Mouse (Mus musculus) spleen, postnatal 4 days (tissue): ENCODE measurements around the gene Gdf5.

Source experiments
- DNase-seq, 2 experiments: peaks; one replicate each; pipeline ENCODE4 v3.0.0; 2022; ENCODE audit warnings: low spot score in 2 of 2

The Gdf5 gene

DNA sequence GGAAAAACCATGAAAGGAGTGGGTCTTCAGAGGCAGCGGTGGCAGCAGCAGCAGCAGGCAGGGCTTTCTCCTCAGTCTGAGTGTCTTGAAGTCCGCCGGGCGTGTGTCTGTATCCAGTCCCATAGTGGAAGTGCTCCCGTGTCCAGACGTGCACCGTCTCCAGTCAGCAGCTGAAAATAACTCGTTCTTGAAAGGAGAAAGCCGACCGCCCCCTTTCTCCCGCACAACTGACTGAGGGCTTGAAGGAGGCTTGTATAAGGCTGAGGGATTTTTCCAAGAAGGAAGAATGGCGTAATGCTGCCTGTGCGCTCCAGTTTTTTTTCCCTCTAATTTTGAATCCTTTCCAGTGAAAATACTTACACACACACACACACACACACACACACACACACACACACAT is at the start of gene Gdf5:
Gene Gdf5 (minus strand): TSS at position 244 of the 400 bp plus-strand sequence.
- DNase-seq, result no peak

DNA sequence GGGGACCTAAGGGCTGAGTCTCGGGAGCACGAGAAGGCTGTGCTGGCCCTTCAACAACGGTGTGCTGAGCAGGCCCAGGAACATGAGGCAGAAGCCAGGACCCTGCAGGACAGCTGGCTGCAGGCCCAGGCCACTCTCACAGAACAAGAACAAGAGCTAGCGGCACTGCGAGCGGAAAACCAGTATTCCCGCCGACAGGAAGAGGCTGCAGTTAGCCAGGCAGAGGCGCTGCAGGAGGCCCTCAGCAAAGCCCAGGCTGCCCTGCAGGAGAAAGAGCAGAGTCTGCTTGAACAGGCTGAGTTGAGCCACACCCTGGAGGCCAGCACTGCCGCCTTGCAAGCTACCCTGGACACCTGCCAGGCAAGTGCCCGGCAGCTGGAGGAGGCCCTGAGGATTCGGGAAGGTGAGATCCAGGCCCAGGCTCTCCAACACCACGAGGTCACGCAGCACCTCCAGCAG is 46.7 kb upstream of the Gdf5 start:
- peak; percentile 77 to 85 for DNase-seq

DNA sequence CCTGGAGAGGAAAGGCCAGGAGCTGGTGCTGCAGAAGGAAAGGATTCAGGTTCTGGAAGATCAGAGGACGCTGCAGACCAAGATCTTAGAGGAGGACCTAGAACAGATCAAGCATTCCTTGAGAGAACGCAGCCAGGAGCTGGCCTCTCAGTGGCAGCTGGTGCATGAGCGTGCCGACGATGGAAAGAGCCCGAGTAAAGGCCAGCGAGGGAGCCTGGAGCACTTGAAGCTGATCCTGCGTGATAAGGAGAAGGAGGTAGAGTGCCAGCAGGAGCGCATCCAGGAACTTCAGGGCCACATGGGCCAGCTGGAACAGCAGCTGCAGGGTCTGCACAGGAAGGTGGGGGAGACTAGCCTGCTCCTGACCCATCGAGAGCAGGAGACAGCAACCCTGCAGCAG is 46.0 kb upstream of the Gdf5 start:
- peak in 1 of 2 experiments; percentile 67 for DNase-seq

DNA sequence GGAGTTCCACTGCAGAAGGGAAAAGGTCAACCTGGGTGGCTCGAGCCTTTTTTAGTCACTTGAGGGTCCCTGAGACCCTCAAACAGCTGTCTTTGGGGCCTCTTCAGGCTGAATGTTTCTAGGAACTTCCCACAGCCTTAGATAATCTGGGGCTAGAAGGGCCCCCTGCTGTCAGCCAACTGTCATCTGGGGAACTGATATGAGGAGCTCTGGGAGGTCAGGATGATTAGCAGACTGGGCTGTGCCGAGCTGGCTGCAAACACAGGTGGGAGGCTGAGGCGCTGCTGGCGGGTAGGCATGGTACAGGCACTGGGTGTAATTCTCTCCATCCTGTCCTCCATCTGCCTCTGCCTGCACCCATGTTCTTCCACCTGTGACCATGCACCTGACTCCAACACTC is 43.9 kb upstream of the Gdf5 start:
- DNase-seq, result peak; percentile 75 to 80

DNA sequence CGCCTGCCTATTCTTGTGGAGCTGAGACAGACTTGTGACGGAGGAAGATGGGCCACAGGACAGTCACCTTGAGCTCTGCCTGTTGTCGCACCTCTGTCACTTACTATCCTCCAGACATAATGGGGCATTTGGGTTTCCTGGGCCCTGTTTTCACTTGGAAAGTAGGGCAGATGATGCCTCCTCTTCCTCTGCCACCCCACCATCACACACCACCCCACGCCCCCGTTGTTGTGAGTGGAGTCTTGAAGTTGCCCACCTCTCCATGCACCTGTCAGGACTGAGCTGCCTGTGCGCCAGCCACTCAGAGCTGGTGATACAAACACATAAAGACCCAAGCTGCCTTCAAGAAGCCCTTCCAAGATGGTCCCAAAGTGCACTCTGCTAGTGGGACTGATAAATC is 42.0 kb upstream of the Gdf5 start:
- no peak for DNase-seq

DNA sequence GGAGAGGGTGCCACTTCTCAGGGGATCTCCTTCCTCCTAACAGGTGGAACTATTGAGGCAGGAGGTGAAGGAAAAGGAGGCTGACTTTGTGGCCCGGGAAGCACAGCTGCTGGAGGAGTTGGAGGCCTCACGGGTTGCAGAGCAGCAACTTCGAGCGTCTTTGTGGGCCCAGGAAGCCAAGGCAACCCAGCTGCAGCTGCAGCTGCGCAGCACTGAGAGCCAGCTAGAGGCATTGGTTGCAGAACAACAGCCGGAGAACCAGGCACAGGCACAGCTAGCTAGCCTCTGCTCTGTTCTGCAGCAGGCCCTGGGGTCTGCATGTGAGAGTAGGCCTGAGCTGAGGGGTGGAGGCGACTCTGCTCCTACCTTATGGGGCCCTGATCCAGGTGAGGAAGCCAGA is 40.6 kb upstream of the Gdf5 start:
- DNase-seq, result no peak

DNA sequence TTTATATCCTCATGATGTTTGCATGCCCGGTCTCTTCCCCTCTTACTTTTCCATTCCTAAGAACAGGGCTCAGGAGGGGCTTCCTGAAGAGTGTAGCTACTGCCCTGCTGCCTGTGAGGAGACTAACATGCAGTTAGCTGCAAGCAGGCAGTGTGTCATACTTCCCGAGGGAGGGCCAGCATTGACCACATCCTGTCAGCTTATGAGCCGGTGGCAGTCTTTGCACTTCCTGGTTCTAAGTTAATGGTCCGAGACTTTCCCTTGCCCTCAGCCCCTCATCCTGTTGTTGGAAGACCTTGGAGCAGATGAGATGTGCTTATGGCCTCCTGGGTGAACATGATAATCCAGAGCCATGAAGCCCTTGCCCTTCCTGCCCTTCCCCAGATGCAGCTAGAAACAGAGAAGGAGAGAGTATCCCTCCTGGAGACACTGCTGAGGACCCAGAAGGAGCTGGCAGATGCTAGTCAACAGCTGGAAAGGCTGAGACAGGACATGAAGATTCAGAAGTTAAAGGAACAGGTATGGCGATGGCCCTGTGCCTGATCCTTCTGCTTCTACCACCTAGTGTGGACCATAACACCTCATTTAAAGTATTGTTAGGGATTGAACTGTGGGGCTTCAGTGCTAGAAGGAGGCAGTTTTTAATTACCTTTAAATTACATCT is 34.3 kb upstream of the Gdf5 start:
- DNase-seq, result peak; percentile 55 to 74

DNA sequence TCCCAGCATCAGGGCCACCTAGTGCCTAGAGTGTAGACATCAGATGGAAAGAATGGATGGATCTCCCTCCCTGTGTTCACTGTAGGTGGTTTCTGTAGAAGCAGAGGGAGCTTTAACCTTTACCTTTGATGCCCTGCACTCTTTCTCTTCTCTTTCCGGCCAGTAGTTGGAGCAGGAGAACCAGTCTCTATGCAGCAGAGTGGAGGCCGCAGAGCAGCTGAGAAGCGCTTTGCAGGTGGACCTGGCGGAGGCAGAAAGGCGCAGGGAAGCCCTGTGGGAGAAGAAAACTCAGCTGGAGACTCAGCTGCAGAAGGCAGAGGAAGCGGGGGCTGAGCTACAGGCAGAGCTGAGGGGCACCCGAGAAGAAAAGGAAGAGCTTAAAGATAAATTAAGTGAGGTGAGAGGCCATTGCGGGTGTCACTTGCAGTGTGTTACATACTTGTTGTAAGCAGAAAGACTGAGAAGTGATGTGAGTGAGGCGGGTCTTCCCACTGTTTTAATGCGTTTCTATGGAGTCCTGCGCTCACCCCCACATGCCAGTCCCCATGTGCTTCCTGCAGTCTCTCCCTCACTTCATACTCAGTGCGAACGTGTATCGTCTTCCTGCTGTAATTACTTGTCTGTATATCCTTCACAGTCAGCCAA is 29.0 kb upstream of the Gdf5 start:
- DNase-seq, result peak in 1 of 2 experiments; percentile 71

DNA sequence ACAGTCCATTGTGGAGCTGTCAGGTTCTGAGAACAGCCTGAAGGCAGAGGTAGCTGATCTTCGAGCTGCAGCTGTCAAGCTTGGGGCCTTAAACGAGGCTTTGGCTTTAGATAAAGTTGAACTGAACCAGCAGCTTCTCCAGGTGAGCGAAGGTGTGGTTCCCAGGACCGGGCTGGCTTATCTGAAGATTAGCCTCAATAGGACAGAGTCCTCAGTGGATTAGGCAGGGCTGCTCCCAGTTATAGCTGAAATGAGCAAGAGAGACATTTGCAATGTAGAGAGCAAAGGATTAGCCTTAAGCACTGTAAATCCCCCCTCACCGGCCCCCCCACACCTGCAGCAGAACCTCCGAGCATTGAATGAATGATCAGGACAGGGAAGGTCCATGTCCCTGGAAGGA is 28.2 kb upstream of the Gdf5 start:
- DNase-seq, result no peak

DNA sequence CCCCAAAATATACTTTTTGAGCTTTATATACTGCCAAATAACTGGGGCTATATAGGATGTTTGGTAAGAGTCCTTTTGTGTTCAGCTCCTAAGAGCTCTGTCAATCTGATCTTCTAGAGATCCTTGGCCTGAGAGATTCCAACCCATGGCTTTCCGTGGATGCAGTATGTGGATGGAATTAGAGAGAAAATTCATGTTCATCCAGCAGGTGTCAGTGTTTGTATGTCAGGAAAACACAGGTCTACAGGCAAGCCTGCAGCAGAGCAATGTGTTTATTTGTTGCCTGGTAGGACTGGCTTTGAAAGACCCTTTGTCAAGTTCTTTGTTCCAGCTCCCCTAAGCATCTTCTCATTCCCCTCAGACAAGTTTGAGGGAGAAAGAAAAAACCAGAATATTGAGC is 17.8 kb upstream of the Gdf5 start:
- no peak for DNase-seq

DNA sequence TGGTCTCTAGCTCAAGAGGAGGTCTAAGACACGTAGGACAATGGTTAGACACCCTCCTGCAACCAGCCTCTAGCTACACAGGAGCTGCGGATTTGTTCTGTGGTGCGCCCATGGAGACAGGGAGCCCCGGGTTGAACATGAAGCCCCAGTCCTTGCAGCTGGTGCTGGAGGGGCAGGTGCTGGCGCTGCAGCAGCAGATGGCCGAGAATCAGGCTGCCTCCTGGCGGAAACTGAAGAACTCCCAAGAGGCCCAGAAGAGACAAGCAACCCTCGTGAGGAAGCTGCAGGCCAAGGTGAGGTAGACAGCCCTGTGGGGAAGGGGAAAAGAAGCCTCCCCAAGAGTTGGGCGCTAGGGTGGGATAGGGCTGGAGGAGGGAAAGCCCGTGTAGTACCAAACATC is 16.7 kb upstream of the Gdf5 start:
- peak; percentile 47 to 70 for DNase-seq

DNA sequence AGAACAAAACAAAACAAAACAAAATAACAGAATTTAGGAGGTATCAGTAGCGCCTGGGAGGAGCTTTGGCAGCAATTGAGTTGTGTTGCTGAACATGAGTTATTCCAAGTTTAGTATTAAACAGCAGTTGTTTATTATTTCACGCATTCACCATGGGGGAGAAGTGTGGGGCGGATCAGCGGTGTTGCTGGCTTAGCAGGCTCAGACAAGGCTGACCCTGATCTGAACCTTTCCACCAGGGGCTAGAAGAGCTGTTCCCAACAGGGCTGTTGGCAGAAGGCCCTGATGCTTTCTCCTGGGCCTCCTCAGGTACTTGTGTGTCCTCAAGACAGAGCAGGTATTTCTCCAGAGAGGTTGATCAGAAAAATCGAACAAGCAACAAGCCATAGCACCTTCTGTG is 14.8 kb upstream of the Gdf5 start:
- DNase-seq, result no peak

DNA sequence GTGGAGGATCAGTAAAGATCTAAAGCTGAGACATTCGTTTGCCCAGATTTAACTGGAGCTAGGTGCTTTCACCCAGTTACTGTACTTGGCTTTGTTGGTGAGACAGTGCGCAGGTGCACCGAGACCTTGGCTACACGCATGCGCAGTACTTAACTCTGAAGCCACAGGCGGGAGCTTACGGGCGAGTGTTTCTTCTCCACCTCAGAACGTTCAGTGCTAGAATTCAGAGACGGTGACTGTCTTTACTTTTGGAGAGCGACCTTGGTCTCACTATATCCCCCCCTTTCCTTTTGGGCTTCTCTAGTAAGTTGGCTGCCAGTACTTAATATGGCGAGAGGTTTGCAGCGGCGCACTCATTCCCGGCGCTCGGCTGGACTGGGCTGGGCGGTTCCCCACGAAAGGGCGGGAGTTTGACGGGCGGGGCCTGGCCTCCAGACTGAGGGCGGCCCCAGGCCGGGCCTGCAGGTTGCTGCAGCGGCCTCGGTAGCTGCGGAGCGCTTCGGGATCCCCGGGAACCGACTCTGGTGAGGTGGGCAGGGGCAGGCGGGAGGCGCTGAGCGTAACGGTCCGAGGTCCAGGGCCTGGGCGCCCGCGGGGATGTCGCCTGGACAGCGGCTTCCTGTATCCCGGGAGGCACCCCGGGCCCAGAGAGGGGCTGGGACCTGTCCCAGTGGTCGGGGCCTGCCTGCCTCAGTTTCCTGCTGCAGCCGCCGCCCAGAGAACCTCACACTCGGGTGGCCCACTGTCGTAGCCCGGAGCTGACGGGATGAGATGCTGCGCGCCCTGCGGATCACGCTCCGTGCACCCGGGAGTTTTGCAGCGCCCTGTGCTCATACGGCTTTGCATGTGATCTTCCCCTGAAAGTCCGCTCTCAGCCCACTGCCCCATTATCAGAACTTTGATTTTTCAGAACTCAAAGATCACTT is 11.2 kb upstream of the Gdf5 start, which contains the start of gene Cep250:
Gene Cep250 (plus strand): TSS at position 325 of the 926 bp plus-strand sequence.
- DNase-seq, result peak; percentile 93 to 95

DNA sequence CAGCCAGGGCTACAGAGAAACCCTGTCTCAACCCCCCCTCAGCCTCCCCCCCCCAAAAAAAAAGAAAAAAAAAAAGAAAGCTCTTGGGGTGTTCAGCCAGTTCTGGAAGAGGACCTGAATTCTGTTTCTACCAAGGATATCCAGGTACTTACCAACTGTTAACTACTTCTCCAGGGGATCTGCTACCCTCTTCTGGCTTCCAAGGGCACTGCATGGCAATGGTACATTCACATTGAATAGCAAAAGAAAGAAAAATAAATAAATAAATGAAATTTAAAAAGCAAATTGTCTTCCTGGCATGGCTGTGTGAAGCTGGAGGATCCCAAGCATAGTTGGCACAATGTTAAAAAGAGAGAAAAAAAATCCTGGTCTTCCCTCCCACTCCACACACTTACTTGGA is 6.8 kb upstream of the Gdf5 start:
- peak in 1 of 2 experiments; percentile 42 for DNase-seq

DNA sequence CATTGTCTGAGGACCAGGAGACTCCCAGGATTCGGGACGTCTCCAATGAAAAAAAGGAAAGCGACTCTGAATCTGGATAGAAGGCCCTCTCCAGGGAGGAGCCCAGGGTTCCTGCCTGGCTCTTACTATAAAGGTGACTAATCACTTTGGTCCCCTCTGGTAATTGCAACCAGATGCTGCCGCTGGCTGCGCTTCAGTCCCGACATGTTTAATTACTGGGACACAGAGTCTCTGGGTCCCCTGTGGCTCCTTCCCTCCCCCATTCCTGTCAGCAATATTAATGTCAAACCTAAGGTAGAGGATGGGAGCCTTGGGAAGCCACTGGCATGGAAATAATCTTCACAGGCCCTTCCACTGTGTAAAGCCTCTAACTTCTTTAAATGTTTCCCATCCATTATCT is 4.2 kb upstream of the Gdf5 start:
- no peak for DNase-seq

DNA sequence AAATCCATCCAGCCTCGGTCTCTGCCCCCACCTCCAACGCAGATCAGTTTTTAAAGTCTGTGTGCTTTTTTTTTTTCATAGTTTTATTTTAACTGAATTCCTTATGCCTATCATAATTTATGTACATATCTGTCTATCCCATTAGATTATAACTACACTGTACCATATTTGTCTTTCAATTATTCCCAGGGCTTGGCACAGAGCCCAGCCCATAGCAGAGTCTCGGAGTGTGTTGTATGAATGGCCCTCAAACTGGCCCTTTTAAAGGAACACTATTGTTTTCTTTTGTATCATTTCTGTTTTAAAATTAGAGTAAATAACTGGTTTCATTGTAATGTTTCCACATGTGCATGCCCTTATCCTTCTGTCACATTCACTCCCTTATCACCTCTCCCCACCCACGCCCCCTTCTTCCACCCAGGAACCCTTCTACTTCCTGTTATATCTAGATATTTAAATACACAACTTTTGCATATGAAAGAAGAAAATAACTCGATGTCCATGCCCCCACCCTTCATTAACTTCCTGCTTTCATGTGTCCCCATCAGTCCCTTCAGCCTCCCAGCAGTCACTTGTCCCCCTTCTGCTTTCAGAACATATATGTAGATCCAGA is 2.3 kb upstream of the Gdf5 start:
- peak in 1 of 2 experiments; percentile 40 for DNase-seq

DNA sequence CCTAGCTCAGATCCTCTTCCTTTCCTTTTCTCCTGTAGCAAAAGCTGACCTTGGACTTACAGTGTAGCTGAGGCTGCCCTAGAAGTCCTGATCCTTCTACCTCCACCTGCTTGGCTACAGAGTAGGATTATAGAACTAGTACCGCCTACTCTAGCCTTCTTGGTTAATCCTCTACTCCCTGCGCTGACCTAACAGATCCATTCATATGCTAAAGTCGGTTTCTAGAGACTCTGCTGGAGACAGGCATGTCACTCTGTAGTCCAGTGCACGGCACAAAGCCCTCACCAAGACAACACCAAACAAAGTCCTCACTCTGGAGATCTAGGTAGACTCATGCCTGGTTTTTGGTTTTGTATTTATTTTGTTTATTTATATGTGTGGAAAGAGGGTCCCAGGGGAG is 1.3 kb upstream of the Gdf5 start:
- no peak for DNase-seq

DNA sequence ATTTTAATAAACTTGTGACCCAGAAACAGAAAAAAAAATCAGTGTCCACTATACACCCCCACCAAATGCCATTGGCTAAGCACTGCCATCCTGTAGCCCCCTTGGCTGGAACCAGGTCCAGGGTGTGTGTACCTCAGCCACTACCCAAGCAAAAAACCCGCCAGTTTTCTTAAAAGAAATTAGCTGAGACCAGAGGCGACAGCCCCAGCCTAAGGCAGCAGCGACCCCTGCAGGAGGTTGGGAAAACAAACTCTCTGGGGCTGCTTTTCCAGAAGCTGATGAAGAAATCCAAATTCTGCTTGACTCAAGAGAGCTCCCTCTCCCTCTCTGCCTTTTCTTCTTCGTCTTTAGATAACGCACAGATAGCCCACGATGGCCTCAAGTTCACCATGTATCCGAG is 902 bp upstream of the Gdf5 start:
- DNase-seq, result peak; percentile 79 to 92

DNA sequence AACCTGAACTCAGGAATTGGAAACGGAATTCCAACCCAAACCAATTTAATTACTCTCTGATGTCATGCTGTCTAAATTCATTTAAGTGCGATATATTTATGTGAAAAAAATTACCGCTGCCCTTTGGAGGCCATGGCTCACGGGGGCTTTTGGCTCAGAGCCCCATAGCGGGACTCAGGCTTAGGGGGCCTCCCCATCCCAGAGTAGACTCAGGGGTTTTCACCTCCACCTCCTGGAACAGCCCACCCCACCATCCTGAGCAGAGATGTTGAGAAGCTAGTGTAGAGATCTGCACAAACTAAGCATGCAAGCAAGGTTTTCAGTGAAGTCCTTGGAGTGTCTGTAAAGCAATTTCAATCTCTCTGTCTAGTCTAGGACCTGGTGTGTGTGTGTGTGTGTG is 413 bp upstream of the Gdf5 start:
- no peak for DNase-seq

DNA sequence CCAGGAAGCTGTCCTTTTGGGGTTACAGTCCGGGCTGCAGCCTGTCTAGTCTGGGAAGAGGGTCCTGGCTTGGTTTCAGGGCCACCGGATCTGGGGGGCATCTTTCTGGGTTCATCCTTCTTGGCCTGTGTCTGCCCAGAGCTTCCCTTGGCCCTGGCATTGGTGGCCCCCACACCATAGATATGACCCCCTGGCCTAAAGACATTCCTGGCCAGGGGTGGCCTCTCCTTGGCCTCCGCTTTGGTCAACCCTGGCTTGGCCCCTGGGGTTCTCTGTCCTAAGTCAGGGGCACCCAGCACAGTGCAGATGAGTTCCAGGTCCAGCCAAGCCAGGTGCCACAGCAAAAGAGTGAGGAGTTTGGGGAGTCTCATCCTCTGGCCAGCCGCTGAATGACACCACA is 482 bp downstream of the Gdf5 start:
- DNase-seq, result no peak

DNA sequence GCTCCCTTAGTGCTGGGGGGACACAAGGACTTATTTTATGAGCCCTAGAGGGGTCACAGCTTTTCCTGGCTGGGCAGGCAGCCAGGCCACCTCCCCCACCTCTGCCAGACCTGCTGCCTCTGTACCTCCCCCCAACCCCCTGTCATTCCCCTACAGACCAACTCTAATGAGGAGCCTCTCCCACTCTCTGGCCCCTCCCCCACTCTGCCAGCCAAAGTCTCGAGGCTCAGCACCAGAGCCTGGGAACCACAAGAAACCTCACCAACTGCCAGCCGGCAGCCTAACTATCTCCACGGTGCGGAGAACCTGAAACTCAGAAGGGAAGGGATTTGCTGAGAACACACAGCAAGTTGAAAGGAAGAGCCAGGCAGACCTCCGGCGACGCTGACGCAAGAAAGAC is 1.7 kb downstream of the Gdf5 start:
- DNase-seq, result no peak
